8 mouse cellular contexts compared by ENCODE assay signal in the genomic region with DNA sequence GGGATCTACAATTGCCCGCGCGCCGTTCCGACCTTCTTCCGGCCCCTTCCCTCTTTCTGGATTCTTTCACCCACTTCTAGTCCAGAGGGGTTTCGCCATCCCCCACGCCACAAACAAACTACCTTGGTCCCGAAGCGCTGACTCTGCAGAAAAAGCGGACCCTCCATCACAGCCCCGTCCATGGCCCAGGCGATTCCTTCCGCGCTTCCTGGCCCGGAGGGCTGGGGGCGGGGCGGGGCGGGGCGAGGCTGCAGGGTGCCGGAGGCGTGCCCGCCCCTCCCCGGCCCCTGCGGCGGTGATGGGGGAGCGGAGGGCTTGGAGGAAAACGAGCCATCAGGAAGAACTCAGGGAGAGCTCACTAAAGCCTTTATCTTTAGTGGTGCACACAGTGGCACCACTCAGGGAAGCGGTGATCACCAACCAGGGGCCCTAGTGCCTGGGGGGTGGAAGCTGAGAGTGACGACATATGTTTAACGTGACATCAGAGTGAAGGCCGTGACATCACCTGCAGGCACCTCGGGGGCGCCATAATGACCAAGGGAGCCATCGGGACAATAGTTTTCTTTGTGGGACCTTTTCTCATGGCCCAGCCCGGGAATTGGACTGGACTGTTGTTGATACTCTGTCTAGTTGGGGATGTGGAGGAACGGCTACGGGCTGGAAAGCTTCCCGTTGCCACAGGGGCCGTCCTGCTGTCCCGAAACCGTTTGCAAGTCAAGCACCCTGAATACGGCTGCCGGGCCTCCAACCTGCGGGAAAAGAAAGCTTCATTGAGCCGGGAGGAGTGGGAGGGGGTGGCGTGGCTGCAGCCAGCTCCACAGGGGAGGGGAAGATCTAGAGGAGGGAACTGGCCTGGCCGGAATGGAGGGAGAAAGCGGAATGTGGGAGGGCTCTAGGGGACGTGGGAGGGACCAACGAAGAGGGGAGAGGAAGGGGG. TPM values are rescaled to one million over a fixed set of nuclear protein-coding genes. Genes with fewer than 3 reads are reported as not detected.
DNase-seq lines count a peak whose midpoint lies in the region; ATAC-seq lines count a peak whose summit lies in the region.

Dok1 (minus strand) TSS at position 223 of the 937 bp plus-strand sequence.
Loxl3 (plus strand) TSS at position 925 of the 937 bp plus-strand sequence.

- H3K4me3 ChIP-seq in forebrain, embryonic 11.5 days (ENCODE audit: low read depth, low read length) = peak within 1 kb of the TSS; percentile 43

- intact Hi-C loops in heart, postnatal 14 days (cut with DNase I) = loop anchor here (5.0 kb wide), 1 partner anchor 36 kb away; no protein-coding TSS in a partner anchor

- peaks cover 7% of the 10 kb centered on the region for H3K4me1 ChIP-seq in forebrain, embryonic 11.5 days (replicated peaks; ENCODE audit: control insufficient read depth, insufficient read depth, low read length)

- H3K9me3 ChIP-seq in forebrain, embryonic 11.5 days (ENCODE audit: control insufficient read depth, low read length) = no peaks in the 10 kb centered on the region

- ATAC-seq in forebrain, embryonic 11.5 days (replicated peaks; ENCODE audit: low FRiP score) = peak; percentile 80
- peak; percentile 68 for ATAC-seq in megakaryocyte-erythroid progenitor cell, adult 5-6 weeks (replicated peaks; ENCODE audit: low FRiP score, low TSS enrichment, poor library complexity, severe bottlenecking)

- H3K9ac ChIP-seq in forebrain, embryonic 11.5 days (ENCODE audit: low read length) = peak within 1 kb of the TSS; percentile 63

- peak within 1 kb of the TSS; percentile 90 for H3K4me2 ChIP-seq in forebrain, embryonic 11.5 days (ENCODE audit: low read depth, low read length, severe bottlenecking)

- no peaks in the 10 kb centered on the region for H3K36me3 ChIP-seq in forebrain, embryonic 11.5 days (ENCODE audit: control insufficient read depth, insufficient read depth, low read length)

- H3K27me3 ChIP-seq in forebrain, embryonic 11.5 days (ENCODE audit: control insufficient read depth, insufficient read depth, low read length) = peaks cover 21% of the 10 kb centered on the region

- peak within 1 kb of the TSS; percentile 68 for H3K27ac ChIP-seq in forebrain, embryonic 11.5 days (ENCODE audit: low read depth, low read length)

- WGBS in forebrain, embryonic 11.5 days = under 1% methylated on average over 51 of the region's 51 CpGs

- DNase-seq in CD8-positive naive resting alpha-beta T cell, adult 2 months (ENCODE audit: low read depth in 2 of 2, low spot score in 2 of 2) = peak; percentile 24 to 50
- DNase-seq in adrenal gland, adult 2 months = peak; percentile 87
- peak; percentile 86 for DNase-seq in forebrain, embryonic 11.5 days (ENCODE audit: low spot score)
- DNase-seq in heart, postnatal 14 days = peak; percentile 75 to 78
- peak; percentile 71 to 79 for DNase-seq in kidney, postnatal 36 days
- peak; percentile 62 to 73 for DNase-seq in spleen, adult 18-20 months
- no peak for DNase-seq in frontal cortex, postnatal 14 days (ENCODE audit: low spot score in 2 of 2)

RNA-seq across cellular contexts. Expression of gene Dok1, which starts in this region (rescaled TPM):
- total RNA-seq in adrenal gland, adult 2 months (2021) = 10 to 100 TPM in 1 of 2 experiments, 1 to 10 TPM in 1; 7.5 to 13.5 TPM
- 7.9 and 11.7 TPM in 2 replicates for polyA plus RNA-seq in adrenal gland, adult 2 months (2012; rRNA removed)
- 4.8 and 5.6 TPM in 2 replicates for polyA plus RNA-seq in forebrain, embryonic 11.5 days (2014; fragmentation: Nextera tagmentation; extraction: Ambion mirVana)
- 1 to 10 TPM; 3.7 to 4.3 TPM for total RNA-seq in heart, postnatal 14 days (2021)
- 15.0 and 25.0 TPM in 2 replicates for total RNA-seq in megakaryocyte-erythroid progenitor cell, adult 5-6 weeks (2014; fragmentation: Nextera tagmentation)
- total RNA-seq in megakaryocyte-erythroid progenitor cell, adult 5-6 weeks (2017) = 24.2 and 46.1 TPM in 2 replicates

RNA-seq across cellular contexts. Expression of gene Loxl3, which starts in this region (rescaled TPM):
- 1 to 10 TPM; 1.1 to 3.5 TPM for total RNA-seq in adrenal gland, adult 2 months (2021)
- 2.8 and 2.9 TPM in 2 replicates for polyA plus RNA-seq in adrenal gland, adult 2 months (2012; rRNA removed)
- polyA plus RNA-seq in forebrain, embryonic 11.5 days (2014; fragmentation: Nextera tagmentation; extraction: Ambion mirVana) = 9.2 and 9.9 TPM in 2 replicates
- 1 to 10 TPM; 3.9 to 4.9 TPM for total RNA-seq in heart, postnatal 14 days (2021)
- total RNA-seq in megakaryocyte-erythroid progenitor cell, adult 5-6 weeks (2014; fragmentation: Nextera tagmentation) = 0.67 and 8.2 TPM in 2 replicates
- 0.61 and 0.88 TPM in 2 replicates for total RNA-seq in megakaryocyte-erythroid progenitor cell, adult 5-6 weeks (2017)

Comparison
In these comparisons a context has a peak if more than half of its experiments do, and no peak if none do; other contexts are left out.
1. DNase-seq: peak in CD8-positive naive resting alpha-beta T cell, adult 2 months (2 of 2), adrenal gland, adult 2 months (single experiment), forebrain, embryonic 11.5 days (single experiment), heart, postnatal 14 days (2 of 2), kidney, postnatal 36 days (2 of 2) and spleen, adult 18-20 months (2 of 2); none in frontal cortex, postnatal 14 days (0 of 2).